Mouse (Mus musculus) adrenal gland, adult 8-10 months (tissue): ENCODE measurements around the gene Nthl1. TPM values are rescaled to one million over a fixed set of nuclear protein-coding genes. Genes with fewer than 3 reads are reported as not detected.
A peak's percentile ranks its signal among the peaks of the same experiment; 100 is the strongest.
"Not testable (repeated sequence)": the region's sequence is repeated elsewhere in the genome, so short reads cannot be mapped to it uniquely, and the experiment has no call there.

ENCODE experiments used
- DNase-seq: peaks from one replicate; pipeline ENCODE4 v3.0.0; 2022
- total RNA-seq, 4 experiments: library from RNA; stranded (reverse); gene quantifications; 2 replicates each; pipeline ENCODE4 v1.2.4; 2022

The Nthl1 gene
- total RNA-seq, 4 experiments from 2014 or later, result 9.0 to 17.3 (median 12.1) TPM

DNA sequence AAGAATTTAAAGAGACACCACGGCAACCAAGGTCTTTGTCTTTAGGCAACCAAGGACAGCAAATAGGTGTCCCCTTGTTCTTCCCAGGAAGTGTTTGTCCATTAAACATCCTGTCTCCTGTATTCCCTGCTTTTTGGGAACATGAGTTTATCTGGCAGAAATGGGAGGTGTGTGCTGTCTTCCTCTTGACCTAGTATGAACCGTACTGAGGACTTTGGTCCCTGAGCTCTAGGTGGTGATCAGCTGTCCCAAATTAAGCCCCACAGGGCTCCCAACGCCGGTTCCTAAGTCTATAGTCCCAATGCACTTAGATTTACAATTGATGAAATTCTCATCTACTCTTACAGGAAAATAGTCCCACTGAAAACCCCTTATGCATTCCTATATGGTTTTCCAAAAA lies 18.3 kb downstream of the Nthl1 start:
- no peak for DNase-seq

DNA sequence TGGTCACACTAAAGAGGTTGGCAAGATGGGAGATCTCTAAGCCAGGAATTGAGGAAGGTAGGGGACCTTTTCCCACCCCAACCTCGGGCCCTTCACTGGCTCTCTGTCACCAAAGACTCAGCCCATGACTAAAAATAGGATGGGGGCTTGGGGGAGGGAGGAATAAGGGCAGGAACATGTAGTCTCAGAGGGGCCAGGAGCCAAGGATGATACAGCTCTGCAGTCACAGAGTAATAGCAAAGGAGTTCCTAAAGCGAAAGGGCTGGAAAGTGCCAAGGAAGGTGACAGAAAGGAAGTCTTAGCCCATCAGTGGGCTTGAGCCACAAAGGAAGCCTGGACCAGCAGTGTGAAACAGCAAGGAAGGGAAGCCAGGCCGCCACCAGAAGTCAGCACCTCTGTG lies 19.4 kb downstream of the Nthl1 start:
- DNase-seq, result no peak

DNA sequence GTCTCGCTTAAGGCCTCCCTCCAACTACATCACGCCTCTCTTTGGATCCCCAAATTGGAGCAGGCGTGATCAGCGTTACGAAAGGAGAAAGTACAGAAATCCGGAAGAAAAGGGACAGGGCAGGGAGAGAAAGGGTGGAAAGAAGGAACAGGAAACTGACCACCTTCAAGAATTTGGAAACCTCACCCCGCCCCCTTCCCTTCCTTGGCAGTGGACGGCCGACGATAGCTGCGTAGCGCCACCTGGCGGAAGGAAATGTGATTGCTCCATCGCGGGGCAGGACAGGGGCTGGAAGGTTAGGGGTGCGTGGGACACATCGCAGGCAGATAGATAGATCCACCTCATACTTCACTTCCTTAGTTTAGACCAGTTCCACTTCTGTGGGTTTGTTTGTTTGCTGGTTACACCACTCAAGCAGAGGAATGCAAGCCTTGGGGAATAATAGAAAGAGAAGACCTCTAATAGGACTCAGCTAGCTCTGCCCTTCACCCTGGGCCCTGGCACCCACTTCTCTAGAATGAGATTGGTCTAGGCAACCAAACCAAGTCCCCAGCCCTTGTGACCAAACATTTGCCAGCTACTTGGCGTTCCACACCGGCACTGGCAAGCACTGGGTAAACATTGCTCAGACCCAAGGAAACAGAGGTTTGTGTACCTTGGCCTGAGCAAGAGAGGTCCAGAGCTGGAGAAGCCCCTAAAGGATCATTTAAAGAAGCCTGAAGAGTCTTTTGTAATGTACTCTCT lies 21.7 kb downstream of the Nthl1 start:
- DNase-seq, result no peak

DNA sequence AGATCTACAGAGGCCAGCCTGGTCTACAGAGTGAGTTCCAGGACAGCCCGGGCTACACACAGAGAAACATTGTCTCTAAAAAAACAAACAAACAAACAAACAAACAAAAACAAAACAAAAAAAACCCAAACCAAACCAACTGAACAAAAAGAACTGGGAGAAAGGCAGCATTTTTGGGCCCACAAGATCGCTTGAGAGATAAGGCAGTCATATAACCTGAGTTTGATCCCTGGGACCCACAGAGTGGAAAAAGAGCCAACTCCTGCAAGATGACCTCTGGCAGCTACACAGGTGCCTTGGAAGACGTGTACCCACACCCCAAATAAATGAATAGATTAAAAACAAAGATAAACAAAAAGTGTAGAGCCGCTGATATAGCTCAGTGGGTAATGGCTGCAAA lies 22.5 kb downstream of the Nthl1 start:
- DNase-seq, result no peak

DNA sequence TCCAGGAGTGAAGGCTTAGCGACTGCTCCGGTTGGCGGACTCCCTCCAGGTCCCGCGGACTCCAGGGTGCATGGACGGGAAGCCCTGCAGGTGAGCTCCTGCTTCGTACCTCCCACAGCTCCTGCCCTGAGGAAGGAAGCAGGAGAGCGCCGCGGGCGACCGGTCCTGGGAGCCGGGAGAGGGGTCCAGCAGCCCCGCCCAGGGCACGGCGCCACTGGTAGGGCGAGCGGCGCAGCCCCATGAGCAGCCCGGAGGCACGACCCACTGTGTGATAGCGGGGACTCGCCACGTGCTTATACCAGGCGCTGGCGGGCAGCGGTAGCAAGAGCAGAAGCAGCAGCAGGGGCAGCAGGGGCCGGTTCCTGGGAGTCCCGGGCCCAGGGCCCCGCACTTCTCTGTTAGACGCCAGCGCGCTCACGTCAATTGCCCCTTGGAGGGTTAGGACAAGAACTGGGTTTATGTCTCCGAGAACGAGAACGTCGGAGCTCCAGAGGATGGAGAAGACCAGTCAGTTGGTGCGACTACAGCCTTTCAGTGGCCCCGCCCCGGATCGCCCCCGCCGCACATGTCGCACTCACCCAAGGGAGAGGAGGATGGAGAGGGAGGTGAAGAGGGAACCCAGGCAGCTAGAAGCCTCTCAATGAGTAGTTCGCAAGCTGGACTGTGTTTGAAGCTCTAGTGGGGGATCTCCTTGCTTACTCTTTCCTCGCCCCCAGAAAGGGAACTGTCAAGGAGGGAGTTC lies 25.7 kb downstream of the Nthl1 start, which contains the start of gene Npw:
Gene Npw, minus strand, starts transcription at position 441 of the 742 bp plus-strand sequence.
- DNase-seq, result no peak

DNA sequence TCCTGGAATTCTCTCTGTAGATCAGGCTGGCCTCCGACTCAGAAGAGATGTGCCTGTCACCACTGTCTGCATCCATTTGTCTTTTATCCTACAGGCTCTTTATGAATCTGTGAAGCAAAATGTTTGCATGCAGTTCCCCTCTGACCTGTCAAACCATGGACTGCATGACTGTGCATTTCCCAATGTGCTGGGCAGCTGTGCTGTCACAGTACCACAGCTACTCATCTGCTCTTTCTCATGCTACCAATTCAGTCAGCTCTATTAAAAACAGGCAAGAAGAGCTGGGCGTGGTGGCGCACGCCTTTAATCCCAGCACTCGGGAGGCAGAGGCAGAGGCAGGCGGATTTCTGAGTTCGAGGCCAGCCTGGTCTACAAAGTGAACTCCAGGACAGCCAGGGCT lies 34.5 kb downstream of the Nthl1 start:
- not testable (repeated sequence) for DNase-seq

DNA sequence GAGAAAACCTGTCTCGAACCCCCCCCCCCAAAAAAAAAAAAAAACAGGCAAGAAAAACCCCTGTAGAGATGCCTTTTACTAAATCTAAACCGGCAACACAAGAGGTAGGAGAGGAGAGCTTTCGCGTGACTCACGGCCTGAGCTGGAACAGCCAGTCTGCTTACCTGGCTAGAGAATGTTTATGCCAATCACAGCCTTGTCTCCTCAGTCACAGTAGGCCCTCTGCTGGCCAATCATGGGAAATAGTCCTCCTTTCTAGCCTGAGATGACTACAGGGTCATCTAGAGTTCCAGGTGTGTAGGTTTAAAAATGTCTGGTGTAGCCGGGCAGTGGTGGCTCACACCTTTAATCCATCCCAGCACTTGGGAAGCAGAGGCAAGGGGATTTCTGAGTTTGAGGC lies 34.9 kb downstream of the Nthl1 start:
- DNase-seq, result no peak

DNA sequence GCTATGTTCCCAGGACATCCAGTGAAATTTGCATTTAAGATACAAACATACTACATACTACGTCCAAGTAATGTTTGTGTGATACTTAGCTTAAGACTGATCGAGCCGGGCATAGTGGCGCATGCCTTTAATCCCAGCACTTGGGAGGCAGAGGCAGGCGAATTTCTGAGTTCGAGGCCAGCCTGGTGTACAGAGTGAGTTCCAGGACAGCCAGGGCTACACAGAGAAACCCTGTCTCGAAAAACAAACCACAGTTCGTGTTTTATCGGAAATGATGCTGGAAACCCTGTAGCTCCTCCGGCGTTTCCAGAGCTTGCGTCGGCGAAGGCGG lies 36.7 kb downstream of the Nthl1 start:
- not testable (repeated sequence) for DNase-seq

DNA sequence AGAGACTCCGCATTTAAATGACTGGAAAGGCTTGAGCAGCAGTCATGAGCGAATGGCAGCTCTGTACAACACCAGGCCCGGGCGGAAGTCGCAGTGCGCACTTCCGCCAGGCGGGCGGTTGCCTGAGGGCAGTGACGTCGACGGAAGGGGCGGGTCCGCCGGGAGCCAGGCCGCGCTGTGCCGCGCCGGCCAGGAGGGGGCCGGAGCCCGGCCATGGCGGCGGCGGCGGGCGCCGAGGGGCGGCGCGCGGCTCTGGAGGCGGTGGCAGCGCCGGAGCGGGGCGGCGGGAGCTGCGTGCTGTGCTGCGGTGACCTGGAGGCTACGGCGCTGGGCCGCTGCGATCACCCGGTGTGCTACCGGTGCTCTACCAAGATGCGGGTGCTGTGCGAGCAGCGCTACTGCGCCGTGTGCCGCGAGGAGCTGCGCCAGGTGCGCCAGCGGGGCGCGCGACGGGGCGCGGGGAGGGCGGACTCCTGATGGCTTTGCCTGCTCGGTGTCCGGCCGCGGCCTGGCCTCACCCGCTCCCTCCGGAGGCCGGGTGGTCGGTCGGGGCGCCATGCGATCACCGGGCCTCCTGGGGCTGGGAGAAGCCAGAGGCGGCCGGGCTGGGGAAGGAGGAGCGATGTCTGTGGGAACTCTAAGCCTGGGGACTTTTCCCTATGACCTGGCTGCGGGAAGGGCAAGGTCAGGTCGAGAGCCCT lies 37.2 kb downstream of the Nthl1 start, which contains the start of gene Zfp598:
Gene Zfp598, plus strand, starts transcription at position 143 of the 701 bp plus-strand sequence.
- DNase-seq, result peak; percentile 91

DNA sequence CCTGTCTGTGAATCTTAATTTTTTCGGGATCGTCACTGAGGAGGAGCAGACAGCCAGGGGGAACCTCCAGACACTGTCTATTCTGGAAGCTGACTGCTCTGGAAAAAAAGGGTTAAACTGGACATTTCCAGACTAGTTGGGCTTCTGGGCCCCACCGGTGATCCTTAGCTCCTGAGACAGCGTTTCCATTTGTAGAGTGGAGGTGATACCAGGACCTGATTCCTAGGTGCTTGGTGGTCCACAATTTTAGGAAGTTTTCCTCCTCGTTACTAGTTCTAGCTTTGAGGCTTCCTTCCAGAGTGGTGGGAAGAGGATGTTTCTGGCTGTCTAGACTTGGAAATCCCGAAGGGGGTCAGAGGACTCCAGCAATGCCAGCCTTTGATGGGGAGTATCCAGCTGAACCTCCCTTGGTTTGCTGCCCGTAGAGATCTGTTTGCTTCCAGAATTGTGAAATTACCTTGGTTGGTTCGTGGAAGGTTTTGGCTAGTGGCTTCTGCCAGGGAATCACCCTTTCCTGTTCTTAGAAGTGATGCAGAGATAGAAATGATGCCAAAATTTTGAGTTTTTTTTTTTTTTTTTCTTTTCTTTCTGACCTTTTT lies 37.9 kb downstream of the Nthl1 start:
- DNase-seq, result no peak

DNA sequence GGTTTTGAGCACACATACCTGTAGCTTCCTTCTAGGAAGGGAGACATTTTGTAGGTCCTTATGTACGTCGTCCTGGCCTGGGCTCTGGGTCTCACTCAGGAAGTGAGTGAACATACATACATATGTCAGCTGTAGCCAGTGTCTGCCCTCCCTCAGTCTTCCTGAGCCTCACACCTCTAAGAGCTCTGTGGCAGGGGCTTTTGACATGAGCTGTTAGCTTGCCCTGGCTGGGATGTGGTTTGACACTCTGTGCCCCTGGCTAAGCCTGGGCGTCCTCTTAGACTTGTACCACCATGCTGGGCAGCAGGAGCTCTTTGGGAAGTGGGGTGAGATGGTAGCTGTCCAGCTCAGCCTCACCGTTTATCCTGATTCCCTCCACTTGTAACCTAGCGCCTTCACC lies 38.9 kb downstream of the Nthl1 start:
- DNase-seq, result no peak

DNA sequence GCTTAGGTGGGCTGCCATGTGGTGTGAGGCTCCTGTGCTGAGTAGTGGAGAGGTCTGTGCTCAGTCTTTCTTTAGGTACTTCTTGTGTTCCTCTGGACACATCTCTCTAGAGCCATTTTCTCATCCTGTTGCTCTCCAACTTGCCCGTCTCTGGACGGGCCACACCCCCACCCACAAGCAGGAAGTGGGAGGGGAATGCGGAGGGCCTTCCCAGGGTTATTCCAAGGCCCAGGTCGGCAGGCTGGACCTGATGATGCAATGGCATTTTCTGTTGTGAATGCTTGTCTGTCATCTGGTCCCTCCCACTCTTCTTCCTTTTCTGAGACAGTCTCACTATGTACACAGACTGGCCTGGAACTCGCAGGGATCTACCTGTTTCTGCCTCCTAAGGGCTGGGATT lies 39.7 kb downstream of the Nthl1 start:
- DNase-seq, result peak; percentile 73

DNA sequence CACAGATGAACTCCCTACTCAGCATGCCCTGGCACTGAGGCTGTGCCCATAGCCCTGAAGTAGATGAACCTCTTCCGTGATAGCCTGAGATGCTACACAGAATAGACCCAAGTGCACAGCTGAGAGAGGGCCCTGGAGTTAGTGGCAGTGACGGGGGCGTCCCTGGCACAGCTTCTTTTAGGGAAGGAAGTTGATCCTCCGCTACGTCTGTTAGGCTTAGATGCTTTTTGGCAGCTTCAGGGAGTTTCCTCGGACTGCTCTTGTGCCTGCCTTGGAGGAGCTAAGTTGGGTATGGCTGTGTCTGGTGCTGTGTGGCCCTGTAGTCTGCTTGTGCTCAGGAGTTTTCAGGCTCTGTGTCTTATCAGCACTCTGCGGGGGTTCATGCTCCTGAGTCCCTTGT lies 41.8 kb downstream of the Nthl1 start:
- no peak for DNase-seq

DNA sequence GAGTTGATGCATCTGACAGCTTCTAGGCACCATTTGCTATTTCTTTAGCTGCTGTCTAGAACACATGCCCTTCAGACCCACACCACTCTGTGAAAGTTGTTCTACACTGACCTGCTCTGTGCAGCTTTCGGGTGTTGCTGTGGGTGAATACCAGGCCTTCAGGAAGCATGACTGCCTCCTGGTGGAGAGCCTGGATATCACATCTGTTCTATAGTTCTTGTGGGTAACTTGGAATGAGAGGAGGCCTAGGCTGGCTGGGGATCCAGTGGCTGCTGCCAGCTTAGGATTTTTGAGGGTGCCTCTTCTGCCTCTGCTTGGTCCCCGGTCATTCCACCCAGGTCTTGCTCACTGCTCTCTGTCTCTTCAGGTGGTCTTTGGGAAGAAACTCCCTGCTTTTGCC lies 43.7 kb downstream of the Nthl1 start:
- DNase-seq, result no peak

DNA sequence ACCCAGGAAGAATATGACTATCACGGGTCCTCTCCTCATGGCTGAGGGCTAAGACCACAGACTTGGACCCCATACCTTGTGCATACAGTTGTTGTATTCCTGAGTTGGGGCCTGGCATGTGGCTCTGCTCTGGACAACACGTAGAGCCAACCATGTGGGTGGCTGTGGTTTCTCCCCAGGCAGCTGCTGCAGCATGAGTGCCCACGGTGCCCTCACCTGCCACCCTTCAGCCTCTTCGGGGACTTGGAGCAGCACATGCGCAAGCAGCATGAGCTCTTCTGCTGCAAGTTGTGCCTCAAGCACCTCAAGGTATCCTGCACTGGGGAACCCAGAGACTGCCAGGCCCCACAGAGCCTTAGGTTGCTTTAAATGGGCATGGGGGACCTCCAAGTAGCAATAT lies 44.4 kb downstream of the Nthl1 start:
- DNase-seq, result no peak

DNA sequence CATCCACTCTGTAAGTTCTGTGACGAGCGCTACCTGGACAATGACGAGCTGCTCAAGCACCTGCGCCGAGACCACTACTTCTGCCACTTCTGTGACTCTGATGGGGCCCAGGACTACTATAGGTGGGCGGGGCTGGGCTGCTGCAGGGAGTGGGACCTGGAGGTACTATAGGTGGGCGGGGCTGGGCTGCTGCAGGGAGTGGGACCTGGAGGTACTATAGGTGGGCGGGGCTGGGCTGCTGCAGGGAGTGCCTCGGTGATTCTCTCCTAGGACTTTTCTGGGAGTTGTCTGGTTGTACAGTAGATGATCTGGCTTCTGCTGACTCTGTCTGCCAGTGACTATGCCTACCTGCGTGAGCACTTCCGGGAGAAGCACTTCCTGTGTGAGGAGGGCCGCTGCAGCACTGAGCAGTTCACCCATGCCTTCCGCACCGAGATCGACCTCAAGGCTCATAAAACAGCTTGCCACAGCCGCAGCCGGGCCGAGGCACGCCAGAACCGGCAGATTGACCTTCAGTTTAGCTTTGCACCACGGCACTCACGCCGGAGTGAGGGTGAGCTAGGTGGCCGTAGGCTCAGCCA lies 45.1 kb downstream of the Nthl1 start:
- no peak for DNase-seq

DNA sequence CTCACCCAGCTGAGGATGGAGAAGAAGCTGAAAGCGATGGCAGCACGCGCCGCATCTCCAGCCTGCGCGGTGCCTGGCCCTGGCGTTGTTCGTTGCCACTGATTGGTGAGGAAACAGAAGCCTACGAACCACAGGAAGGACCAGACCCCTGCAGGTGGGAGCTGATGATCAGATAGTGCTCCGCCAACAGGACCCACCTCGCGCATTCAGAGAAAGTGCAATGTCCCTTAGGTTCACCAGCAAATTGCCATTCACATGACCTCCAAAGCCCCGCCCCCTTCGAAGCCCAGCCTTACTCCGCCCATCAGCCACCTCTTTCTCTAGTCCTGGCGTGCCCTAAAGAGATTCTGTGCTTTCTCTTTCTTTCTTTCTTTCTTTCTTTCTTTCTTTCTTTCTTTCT lies 54.0 kb downstream of the Nthl1 start:
- no peak for DNase-seq

DNA sequence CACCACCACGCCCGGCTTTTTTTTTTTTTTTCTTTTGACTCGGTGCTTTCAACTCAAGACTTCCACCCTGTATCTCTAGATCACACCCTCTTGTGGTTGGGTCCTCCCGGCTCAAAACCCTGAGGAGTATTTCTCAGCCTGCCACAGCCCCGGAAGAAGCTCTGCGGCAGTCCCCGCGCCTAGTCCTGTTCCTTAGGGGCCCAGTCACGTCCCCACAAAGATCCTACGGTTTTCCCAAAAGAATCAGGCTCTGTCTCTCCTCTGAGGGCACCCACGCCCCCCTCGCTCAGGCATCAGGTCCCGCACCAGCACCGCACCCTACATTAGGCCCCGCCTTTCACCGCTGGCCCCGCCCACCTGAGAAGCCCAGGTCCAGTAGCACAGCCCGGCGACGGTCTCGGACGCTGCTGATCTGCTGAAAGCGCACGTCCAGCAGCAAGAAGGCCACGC lies 54.7 kb downstream of the Nthl1 start:
- DNase-seq, result no peak

DNA sequence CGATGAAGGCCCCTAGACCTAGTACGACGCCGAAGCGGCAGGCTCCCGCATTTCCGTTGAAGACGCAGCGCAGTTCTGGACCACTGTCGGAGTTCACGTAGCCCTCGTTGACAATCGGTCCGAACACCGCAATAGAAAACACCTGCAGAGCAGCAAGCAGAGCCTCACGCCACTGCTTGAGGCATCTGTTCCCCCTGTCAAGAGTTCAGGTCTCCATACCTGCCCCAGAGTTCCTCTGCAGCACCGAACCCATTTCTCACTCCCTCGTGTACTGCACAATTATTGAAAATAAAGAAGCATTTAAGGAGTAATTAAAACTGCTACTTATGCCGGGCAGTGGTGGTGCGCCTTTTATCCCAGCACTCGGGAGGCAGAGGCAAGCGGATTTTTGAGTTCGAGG lies 55.1 kb downstream of the Nthl1 start:
- DNase-seq, result no peak
